Mouse (Mus musculus): Measurements from ENCODE around the gene Gm11232. TPM values are rescaled to one million over a fixed set of nuclear protein-coding genes. Genes with fewer than 3 reads are reported as not detected.

The Gm11232 gene
- 0.13 TPM in 1 of 2 replicates, not detected in the other for polyA plus RNA-seq (2016; fragmentation: Nextera tagmentation; extraction: Ambion mirVana)

GRCm38 (mm10) chr4:71757865-71758264, at the start of gene Gm11232:
Gene Gm11232 (minus strand): TSS chr4:71757965.
- no peak for ATAC-seq (ENCODE audit: insufficient number of reproducible peaks, low FRiP score)
- Histone ChIP-seq H3K4me1 (replicated peaks) (no peaks in the 10 kb centered on the region), H3K9me3 (replicated peaks) (0 out of 2 replicates have a peak, but pooled peaks cover 2% of the 10 kb centered on the region), H3K4me2 (no peak within 1 kb of the TSS), H3K4me3 (no peak within 1 kb of the TSS), H3K36me3 (no peaks in the 10 kb centered on the region), H3K27ac (ENCODE audit: poor library complexity, severe bottlenecking) (no peak within 1 kb of the TSS), H3K9ac (no peak within 1 kb of the TSS), H3K27me3 (replicated peaks) (no peaks in the 10 kb centered on the region)
- 59% methylated on average over 2 of the region's 2 CpGs for WGBS

- Histone ChIP-seq H3K4me3 (no peak overlapping the region), H3K9ac (no peak overlapping the region), H3K27ac (ENCODE audit: poor library complexity, severe bottlenecking) (no peak overlapping the region), H3K27me3 (replicated peaks) (no peaks in the 10 kb centered on the region), H3K4me2 (no peak overlapping the region), H3K36me3 (no peaks in the 10 kb centered on the region), H3K9me3 (replicated peaks) (no peaks in the 10 kb centered on the region), H3K4me1 (replicated peaks) (no peaks in the 10 kb centered on the region)
- no peak for ATAC-seq (ENCODE audit: insufficient number of reproducible peaks, low FRiP score)
- WGBS, result 68% methylated on average over 2 of the region's 2 CpGs
Observed at GRCm38 (mm10) chr4:71805977-71806534, 48.3 kb upstream of the Gm11232 start.

GRCm38 (mm10) chr4:71765529-71765928, 7.8 kb upstream of the Gm11232 start:
- Histone ChIP-seq H3K4me1 (replicated peaks) (no peaks in the 10 kb centered on the region), H3K9me3 (replicated peaks) (0 out of 2 replicates have a peak, but pooled peaks cover 2% of the 10 kb centered on the region), H3K9ac (no peak overlapping the region), H3K4me3 (no peak overlapping the region), H3K4me2 (no peak overlapping the region), H3K27me3 (replicated peaks) (no peaks in the 10 kb centered on the region), H3K36me3 (no peaks in the 10 kb centered on the region), H3K27ac (ENCODE audit: poor library complexity, severe bottlenecking) (no peak overlapping the region)
- ATAC-seq (ENCODE audit: insufficient number of reproducible peaks, low FRiP score), result no peak
- WGBS, result 58% methylated on average over 1 of the region's 1 CpGs

GRCm38 (mm10) chr4:71765071-71765470, 7.3 kb upstream of the Gm11232 start:
- H3K9ac ChIP-seq, result no peak overlapping the region
- no peaks in the 10 kb centered on the region for H3K27me3 ChIP-seq (replicated peaks)
- no peaks in the 10 kb centered on the region for H3K36me3 ChIP-seq
- H3K4me1 ChIP-seq (replicated peaks), result no peaks in the 10 kb centered on the region
- H3K4me3 ChIP-seq, result no peak overlapping the region
- 0 out of 2 replicates have a peak, but pooled peaks cover 2% of the 10 kb centered on the region for H3K9me3 ChIP-seq (replicated peaks)
- no peak for ATAC-seq (ENCODE audit: insufficient number of reproducible peaks, low FRiP score)
- no peak overlapping the region for H3K27ac ChIP-seq (ENCODE audit: poor library complexity, severe bottlenecking)
- WGBS, result 71% methylated on average over 3 of the region's 3 CpGs
- no peak overlapping the region for H3K4me2 ChIP-seq

GRCm38 (mm10) chr4:71756441-71757221, 1.1 kb downstream of the Gm11232 start:
- no peak overlapping the region for H3K27ac ChIP-seq (ENCODE audit: poor library complexity, severe bottlenecking)
- 0 out of 2 replicates have a peak, but pooled peaks cover 2% of the 10 kb centered on the region for H3K9me3 ChIP-seq (replicated peaks)
- no peak for ATAC-seq (ENCODE audit: insufficient number of reproducible peaks, low FRiP score)
- no peak overlapping the region for H3K4me3 ChIP-seq
- no peaks in the 10 kb centered on the region for H3K36me3 ChIP-seq
- no peaks in the 10 kb centered on the region for H3K4me1 ChIP-seq (replicated peaks)
- 69% methylated on average over 11 of the region's 11 CpGs for WGBS
- no peak overlapping the region for H3K9ac ChIP-seq
- H3K27me3 ChIP-seq (replicated peaks), result no peaks in the 10 kb centered on the region
- H3K4me2 ChIP-seq, result no peak overlapping the region

GRCm38 (mm10) chr4:71745741-71746140, 12.0 kb downstream of the Gm11232 start:
- Histone ChIP-seq H3K27ac (ENCODE audit: poor library complexity, severe bottlenecking) (no peak overlapping the region), H3K4me1 (replicated peaks) (no peaks in the 10 kb centered on the region)

GRCm38 (mm10) chr4:71736529-71736928, 21.2 kb downstream of the Gm11232 start:
- peaks cover 3% of the 10 kb centered on the region; the same call in 1 of the 2 replicates for H3K9me3 ChIP-seq (replicated peaks)
- no peak overlapping the region for H3K27ac ChIP-seq (ENCODE audit: poor library complexity, severe bottlenecking)
- H3K4me2 ChIP-seq, result no peak overlapping the region
- no peaks in the 10 kb centered on the region for H3K36me3 ChIP-seq
- no peak for ATAC-seq (ENCODE audit: insufficient number of reproducible peaks, low FRiP score)
- no peak overlapping the region for H3K4me3 ChIP-seq
- no peaks in the 10 kb centered on the region for H3K27me3 ChIP-seq (replicated peaks)
- H3K9ac ChIP-seq, result no peak overlapping the region
- H3K4me1 ChIP-seq (replicated peaks), result no peaks in the 10 kb centered on the region

More at GRCm38 (mm10) chr4:71745741-71746140, 12.0 kb downstream of the Gm11232 start:
- H3K4me2 ChIP-seq, result no peak overlapping the region
- WGBS, result 55% methylated on average over 1 of the region's 1 CpGs
- no peaks in the 10 kb centered on the region for H3K36me3 ChIP-seq
- H3K4me3 ChIP-seq, result no peak overlapping the region
- no peak for ATAC-seq (ENCODE audit: insufficient number of reproducible peaks, low FRiP score)
- H3K9me3 ChIP-seq (replicated peaks), result no peaks in the 10 kb centered on the region
- H3K27me3 ChIP-seq (replicated peaks), result no peaks in the 10 kb centered on the region
- no peak overlapping the region for H3K9ac ChIP-seq

- H3K9me3 ChIP-seq (replicated peaks), result peaks cover 3% of the 10 kb centered on the region; the same call in 1 of the 2 replicates
- WGBS, result 80% methylated on average over 3 of the region's 3 CpGs
- no peak overlapping the region for H3K4me3 ChIP-seq
- H3K4me2 ChIP-seq, result no peak overlapping the region
- no peaks in the 10 kb centered on the region for H3K4me1 ChIP-seq (replicated peaks)
- H3K27ac ChIP-seq (ENCODE audit: poor library complexity, severe bottlenecking), result no peak overlapping the region
- H3K27me3 ChIP-seq (replicated peaks), result no peaks in the 10 kb centered on the region
- ATAC-seq (ENCODE audit: insufficient number of reproducible peaks, low FRiP score), result no peak
- no peak overlapping the region for H3K9ac ChIP-seq
- no peaks in the 10 kb centered on the region for H3K36me3 ChIP-seq
Observed at GRCm38 (mm10) chr4:71735261-71735660, 22.5 kb downstream of the Gm11232 start.

GRCm38 (mm10) chr4:71729401-71729800, 28.4 kb downstream of the Gm11232 start:
- Histone ChIP-seq H3K36me3 (no peaks in the 10 kb centered on the region), H3K9me3 (replicated peaks) (peaks cover 3% of the 10 kb centered on the region; the same call in 1 of the 2 replicates), H3K4me2 (no peak overlapping the region), H3K4me1 (replicated peaks) (no peaks in the 10 kb centered on the region), H3K27ac (ENCODE audit: poor library complexity, severe bottlenecking) (no peak overlapping the region), H3K27me3 (replicated peaks) (no peaks in the 10 kb centered on the region), H3K4me3 (no peak overlapping the region), H3K9ac (no peak overlapping the region)
- no peak for ATAC-seq (ENCODE audit: insufficient number of reproducible peaks, low FRiP score)

GRCm38 (mm10) chr4:71727611-71728010, 30.2 kb downstream of the Gm11232 start:
- Histone ChIP-seq H3K36me3 (no peaks in the 10 kb centered on the region), H3K9ac (no peak overlapping the region), H3K4me1 (replicated peaks) (no peaks in the 10 kb centered on the region), H3K9me3 (replicated peaks) (peaks cover 3% of the 10 kb centered on the region; the same call in 1 of the 2 replicates), H3K27ac (ENCODE audit: poor library complexity, severe bottlenecking) (no peak overlapping the region), H3K4me2 (no peak overlapping the region), H3K27me3 (replicated peaks) (no peaks in the 10 kb centered on the region), H3K4me3 (no peak overlapping the region)
- WGBS, result 57% methylated on average over 2 of the region's 2 CpGs
- no peak for ATAC-seq (ENCODE audit: insufficient number of reproducible peaks, low FRiP score)

- no peak overlapping the region for H3K27ac ChIP-seq (ENCODE audit: poor library complexity, severe bottlenecking)
- 76% methylated on average over 4 of the region's 4 CpGs for WGBS
- no peak for ATAC-seq (ENCODE audit: insufficient number of reproducible peaks, low FRiP score)
Observed at GRCm38 (mm10) chr4:71727056-71727455, 30.7 kb downstream of the Gm11232 start.

More at GRCm38 (mm10) chr4:71727056-71727455, 30.7 kb downstream of the Gm11232 start:
- Histone ChIP-seq H3K27me3 (replicated peaks) (no peaks in the 10 kb centered on the region), H3K4me3 (no peak overlapping the region), H3K9ac (no peak overlapping the region), H3K4me2 (no peak overlapping the region), H3K4me1 (replicated peaks) (no peaks in the 10 kb centered on the region), H3K36me3 (no peaks in the 10 kb centered on the region), H3K9me3 (replicated peaks) (no peaks in the 10 kb centered on the region)

Data from heart, embryonic 12.5 days (tissue).